Mouse (Mus musculus): ENCODE measurements at regions not wholly inside any gene's neighbourhood (a gene's known extent, or its start where the extent isn't known, plus 50 kb on each side); places are given as distances from the start of the nearest gene placed in this dataset.

- TF ChIP-seq CTCF (IDR thresholded peaks at IDR 0.05; ENCODE audit: low read depth, low read length) (no peak), POLR2A (IDR thresholded peaks at IDR 0.05; ENCODE audit: extremely low read depth, insufficient read depth, low read length) (no peak)
Observed at GRCm38 (mm10) chr1:35697834-35698500, 370.2 kb upstream of the Hs6st1 start.
